Mouse (Mus musculus) layer of hippocampus, postnatal 14 days (tissue): ENCODE data around the gene Olfr767. TPM values are rescaled to one million over a fixed set of nuclear protein-coding genes. Genes with fewer than 3 reads are reported as not detected.
"Not testable (repeated sequence)": the region's sequence is repeated elsewhere in the genome, so short reads cannot be mapped to it uniquely, and the experiment has no call there.

ENCODE experiments used
- DNase-seq, 2 experiments: peaks; one replicate each; pipeline ENCODE4 v3.0.0; 2021 to 2022; ENCODE audit warnings: low spot score in 2 of 2, mixed read lengths in 1 of 2
- long read RNA-seq, 2 experiments: library from polyadenylated mRNA; stranded (forward); transcript quantifications; one replicate each; pipeline ENCODE4 v2.0.0; 2021
- total RNA-seq, 2 experiments: library from RNA; stranded (reverse); gene quantifications; 2 replicates each; pipeline ENCODE4 v1.2.3; 2021

Olfr767 gene
- total RNA-seq: not detected
- long read RNA-seq, experiment 1: 0 reads
- long read RNA-seq, experiment 2: 0 reads

- DNase-seq: not testable (repeated sequence)
These were observed at the start of gene Olfr767 for GRCm38 (mm10) chr10:129082810-129083209. Gene Olfr767 (minus strand): TSS chr10:129082910.

GRCm38 (mm10) chr10:129117761-129118160 lies 35.1 kb upstream of the Olfr767 start, which contains the start of gene Olfr769:
Gene Olfr769 (minus strand): TSS chr10:129117861.
- no peak for DNase-seq

- no peak for DNase-seq
These were observed 32.4 kb upstream of the Olfr767 start for GRCm38 (mm10) chr10:129115146-129115545.

- no peak for DNase-seq
These were observed 18.5 kb upstream of the Olfr767 start for GRCm38 (mm10) chr10:129101231-129101630.

GRCm38 (mm10) chr10:129099275-129099674 lies 16.6 kb upstream of the Olfr767 start, which contains the start of gene Olfr768:
Gene Olfr768 (minus strand): TSS chr10:129099375.
- no peak for DNase-seq

- DNase-seq: no peak
These were observed 13.8 kb downstream of the Olfr767 start, which contains the start of gene Olfr766-ps1 for GRCm38 (mm10) chr10:129068877-129069276. Gene Olfr766-ps1 (minus strand): TSS chr10:129068977.

GRCm38 (mm10) chr10:129049898-129050297 lies 32.8 kb downstream of the Olfr767 start, which contains the start of gene Olfr765:
Gene Olfr765 (minus strand): TSS chr10:129049998.
- DNase-seq: not testable (repeated sequence)

GRCm38 (mm10) chr10:129039796-129040195 lies 42.9 kb downstream of the Olfr767 start, which contains the start of gene Olfr764-ps1:
Gene Olfr764-ps1 (minus strand): TSS chr10:129039896.
- DNase-seq: no peak

- no peak for DNase-seq
These were observed 54.4 kb downstream of the Olfr767 start for GRCm38 (mm10) chr10:129028343-129028742.

GRCm38 (mm10) chr10:129026018-129026662 lies 56.6 kb downstream of the Olfr767 start:
- DNase-seq: peak; percentile 17 to 34

Other genes with a start within 250 kb of the Olfr767 start
- gene Gdf11, start 191.2 kb downstream of the Olfr767 start, total RNA-seq: 10 to 100 TPM; 23.3 to 26.4 TPM
- 10 to 100 TPM; 76.7 to 86.1 TPM for gene Cd63, start 181.9 kb downstream of the Olfr767 start, total RNA-seq
- gene Rdh5, start 160.0 kb downstream of the Olfr767 start, total RNA-seq: 1 to 10 TPM; 8.1 to 8.8 TPM
- gene Bloc1s1, start 158.9 kb downstream of the Olfr767 start, total RNA-seq: 10 to 100 TPM; 96.9 to 98.1 TPM
- 10 to 100 TPM; 28.1 to 28.5 TPM for gene Itga7, start 149.1 kb downstream of the Olfr767 start, total RNA-seq
- gene Mettl7b, start 121.9 kb downstream of the Olfr767 start, total RNA-seq: not detected
- not detected for gene Olfr9, start 93.5 kb downstream of the Olfr767 start, total RNA-seq
- gene Olfr763, start 72.1 kb downstream of the Olfr767 start, total RNA-seq: not detected
- not detected for gene Olfr764-ps1, start 43.0 kb downstream of the Olfr767 start, total RNA-seq
- not detected for gene Olfr765, start 32.9 kb downstream of the Olfr767 start, total RNA-seq
- not detected for gene Olfr766-ps1, start 13.9 kb downstream of the Olfr767 start, total RNA-seq
- gene Olfr768, start 16.5 kb upstream of the Olfr767 start, total RNA-seq: not detected
- not detected for gene Olfr769, start 35.0 kb upstream of the Olfr767 start, total RNA-seq
- gene Olfr770, start 56.1 kb upstream of the Olfr767 start, total RNA-seq: not detected
- not detected for gene Olfr771, start 81.8 kb upstream of the Olfr767 start, total RNA-seq
- not detected for gene Olfr772, start 95.0 kb upstream of the Olfr767 start, total RNA-seq
- gene Olfr773, start 104.5 kb upstream of the Olfr767 start, total RNA-seq: not detected
- not detected for gene Olfr774, start 153.3 kb upstream of the Olfr767 start, total RNA-seq
- gene Olfr775, start 165.5 kb upstream of the Olfr767 start, total RNA-seq: not detected
- not detected for gene Olfr776, start 176.2 kb upstream of the Olfr767 start, total RNA-seq
- not detected for gene Olfr777, start 188.6 kb upstream of the Olfr767 start, total RNA-seq
- not detected for gene Olfr780, start 235.2 kb upstream of the Olfr767 start, total RNA-seq
- gene Olfr781, start 245.9 kb upstream of the Olfr767 start, total RNA-seq: not detected